Mouse (Mus musculus) heart, embryonic 10.5 days (tissue): ENCODE measurements around the gene Med15. TPM values are rescaled to one million over a fixed set of nuclear protein-coding genes. Genes with fewer than 3 reads are reported as not detected.

Experiments
- DNase-seq: peaks from one replicate; pipeline ENCODE4 v3.0.0-alpha.2; 2017; ENCODE audit warnings: low spot score
- H3K27ac ChIP-seq: fragments of 300-500 bp; sonication (generic); 2 replicates; pipeline ENCODE4 v1.5.1; 2016; ENCODE audit warnings: mild to moderate bottlenecking
- H3K27me3 ChIP-seq: fragments of 300-500 bp; sonication (generic); 2 replicates; pipeline ENCODE4 v1.6.1; 2016; ENCODE audit warnings: mild to moderate bottlenecking; ENCODE audit not compliant: poor library complexity, insufficient read depth, severe bottlenecking
- H3K36me3 ChIP-seq: fragments of 300-500 bp; sonication (generic); 2 replicates; pipeline ENCODE4 v1.6.1; 2016; ENCODE audit warnings: mild to moderate bottlenecking, moderate library complexity
- H3K4me1 ChIP-seq: fragments of 300-500 bp; sonication (generic); 2 replicates; pipeline ENCODE4 v1.6.1; 2016; ENCODE audit warnings: mild to moderate bottlenecking
- H3K4me3 ChIP-seq: fragments of 300-500 bp; sonication (generic); 2 replicates; pipeline ENCODE4 v1.5.1; 2016; ENCODE audit warnings: mild to moderate bottlenecking, moderate library complexity
- H3K9me3 ChIP-seq: fragments of 300-500 bp; sonication (generic); 2 replicates; pipeline ENCODE4 v1.6.1; 2016; ENCODE audit warnings: mild to moderate bottlenecking, moderate library complexity
- WGBS: fragments of 180-500 bp; shearing (Covaris S2); methylation state at CpG from one replicate; pipeline ENCODE4 v1.1.7; 2016; 5-methylcytosine and 5-hydroxymethylcytosine counted together
- polyA plus RNA-seq: library from polyadenylated mRNA; unstranded; fragments of >200 nt; fragmentation: Nextera tagmentation; extraction: Ambion mirVana; gene quantifications from 2 replicates; pipeline ENCODE4 v1.2.1, GENCODE M21; 2016

The Med15 gene
- polyA plus RNA-seq: 45.4 and 48.0 TPM in 2 replicates

- Histone ChIP-seq H3K9me3 (no peaks in the 10 kb centered on the region), H3K27me3 (peaks cover 18% of the 10 kb centered on the region), H3K36me3 (no peaks in the 10 kb centered on the region), H3K27ac (no peak within 1 kb of the TSS), H3K4me1 (no peaks in the 10 kb centered on the region), H3K4me3 (no peak within 1 kb of the TSS)
- WGBS: 19% methylated on average over 3 of the region's 3 CpGs
- DNase-seq: no peak
Observed at GRCm38 (mm10) chr16:17732841-17733340, at the start of gene Med15. TSS of gene Med15 (minus strand) at chr16:17732891.

GRCm38 (mm10) chr16:17779692-17780091, 47.0 kb upstream of the Med15 start:
- peaks cover 67% of the 10 kb centered on the region for H3K36me3 ChIP-seq
- no peak overlapping the region for H3K27ac ChIP-seq
- WGBS: 67% methylated on average over 1 of the region's 1 CpGs
- H3K4me3 ChIP-seq: no peak overlapping the region
- no peak for DNase-seq
- H3K27me3 ChIP-seq: no peaks in the 10 kb centered on the region
- H3K4me1 ChIP-seq: no peaks in the 10 kb centered on the region
- H3K9me3 ChIP-seq: no peaks in the 10 kb centered on the region

GRCm38 (mm10) chr16:17778223-17778622, 45.5 kb upstream of the Med15 start:
- no peak overlapping the region for H3K4me3 ChIP-seq
- no peaks in the 10 kb centered on the region for H3K27me3 ChIP-seq
- WGBS: 70% methylated on average over 4 of the region's 4 CpGs
- H3K36me3 ChIP-seq: peaks cover 52% of the 10 kb centered on the region
- no peaks in the 10 kb centered on the region for H3K4me1 ChIP-seq
- no peak overlapping the region for H3K27ac ChIP-seq
- no peaks in the 10 kb centered on the region for H3K9me3 ChIP-seq
- DNase-seq: no peak

GRCm38 (mm10) chr16:17776828-17777227, 44.1 kb upstream of the Med15 start:
- DNase-seq: no peak
- H3K27me3 ChIP-seq: no peaks in the 10 kb centered on the region
- H3K9me3 ChIP-seq: no peaks in the 10 kb centered on the region
- 61% methylated on average over 11 of the region's 11 CpGs for WGBS
- H3K36me3 ChIP-seq: peaks cover 57% of the 10 kb centered on the region
- H3K4me1 ChIP-seq: no peaks in the 10 kb centered on the region
- no peak overlapping the region for H3K4me3 ChIP-seq
- no peak overlapping the region for H3K27ac ChIP-seq

- whole genome bisulfite sequencing: 83% methylated on average over 4 of the region's 4 CpGs
- DNase-seq: no peak
- H3K27me3 ChIP-seq: no peaks in the 10 kb centered on the region
- H3K27ac ChIP-seq: no peak overlapping the region
- H3K36me3 ChIP-seq: peaks cover 62% of the 10 kb centered on the region
- H3K4me3 ChIP-seq: no peak overlapping the region
- no peaks in the 10 kb centered on the region for H3K9me3 ChIP-seq
- H3K4me1 ChIP-seq: no peaks in the 10 kb centered on the region
Observed at GRCm38 (mm10) chr16:17771117-17771865, 38.6 kb upstream of the Med15 start.

GRCm38 (mm10) chr16:17768834-17769233, 36.1 kb upstream of the Med15 start:
- 59% methylated on average over 7 of the region's 7 CpGs for WGBS
- Histone ChIP-seq H3K9me3 (no peaks in the 10 kb centered on the region), H3K27me3 (no peaks in the 10 kb centered on the region), H3K27ac (no peak overlapping the region), H3K36me3 (peaks cover 73% of the 10 kb centered on the region), H3K4me3 (no peak overlapping the region), H3K4me1 (peaks cover 3% of the 10 kb centered on the region; the same call in 1 of the 2 replicates)
- no peak for DNase-seq

- H3K27me3 ChIP-seq: no peaks in the 10 kb centered on the region
- peaks cover 26% of the 10 kb centered on the region for H3K4me1 ChIP-seq
- H3K9me3 ChIP-seq: no peaks in the 10 kb centered on the region
- 72% methylated on average over 4 of the region's 4 CpGs for WGBS
- no peak overlapping the region for H3K27ac ChIP-seq
- no peak overlapping the region for H3K4me3 ChIP-seq
- peaks cover 53% of the 10 kb centered on the region for H3K36me3 ChIP-seq
- no peak for DNase-seq
Observed at GRCm38 (mm10) chr16:17764108-17764511, 31.4 kb upstream of the Med15 start.

GRCm38 (mm10) chr16:17761074-17761473, 28.4 kb upstream of the Med15 start:
- peaks cover 13% of the 10 kb centered on the region; the same call in 1 of the 2 replicates for H3K27me3 ChIP-seq

GRCm38 (mm10) chr16:17760657-17761056, 28.0 kb upstream of the Med15 start:
- no peak overlapping the region for H3K27ac ChIP-seq
- peaks cover 21% of the 10 kb centered on the region for H3K36me3 ChIP-seq
- H3K27me3 ChIP-seq: peaks cover 13% of the 10 kb centered on the region; the same call in 1 of the 2 replicates
- 31% methylated on average over 8 of the region's 8 CpGs for WGBS
- peak overlapping the region; percentile 79 for H3K4me3 ChIP-seq
- H3K4me1 ChIP-seq: peaks cover 29% of the 10 kb centered on the region
- peak; percentile 80 for DNase-seq
- H3K9me3 ChIP-seq: no peaks in the 10 kb centered on the region

More at GRCm38 (mm10) chr16:17761074-17761473, 28.4 kb upstream of the Med15 start:
- H3K36me3 ChIP-seq: peaks cover 25% of the 10 kb centered on the region
- peak overlapping the region; percentile 79; the same call in 1 of the 2 replicates for H3K4me3 ChIP-seq
- H3K9me3 ChIP-seq: no peaks in the 10 kb centered on the region
- no peak overlapping the region for H3K27ac ChIP-seq
- peaks cover 29% of the 10 kb centered on the region for H3K4me1 ChIP-seq
- WGBS: 50% methylated on average over 1 of the region's 1 CpGs
- DNase-seq: no peak

GRCm38 (mm10) chr16:17759813-17760321, 27.2 kb upstream of the Med15 start:
- Histone ChIP-seq H3K36me3 (peaks cover 16% of the 10 kb centered on the region), H3K27me3 (peaks cover 13% of the 10 kb centered on the region; the same call in 1 of the 2 replicates), H3K27ac (peak overlapping the region; percentile 96), H3K4me1 (peaks cover 29% of the 10 kb centered on the region), H3K4me3 (peak overlapping the region; percentile 79), H3K9me3 (no peaks in the 10 kb centered on the region)
- WGBS: 2% methylated on average over 53 of the region's 54 CpGs
- DNase-seq: peak; percentile 79

GRCm38 (mm10) chr16:17759344-17759773, 26.7 kb upstream of the Med15 start, which contains the start of gene Klhl22:
TSS of gene Klhl22 (plus strand) at chr16:17759618.
- peak; percentile 95 for DNase-seq
- under 1% methylated on average over 28 of the region's 28 CpGs for WGBS
- peaks cover 13% of the 10 kb centered on the region; the same call in 1 of the 2 replicates for H3K27me3 ChIP-seq

GRCm38 (mm10) chr16:17758902-17759301, 26.2 kb upstream of the Med15 start:
- peaks cover 9% of the 10 kb centered on the region for H3K36me3 ChIP-seq
- 43% methylated on average over 9 of the region's 9 CpGs for WGBS
- no peak for DNase-seq
- no peaks in the 10 kb centered on the region for H3K9me3 ChIP-seq
- peak overlapping the region; percentile 96 for H3K27ac ChIP-seq
- H3K4me1 ChIP-seq: peaks cover 26% of the 10 kb centered on the region
- H3K4me3 ChIP-seq: peak overlapping the region; percentile 79
- H3K27me3 ChIP-seq: peaks cover 13% of the 10 kb centered on the region; the same call in 1 of the 2 replicates

More at GRCm38 (mm10) chr16:17759344-17759773, 26.7 kb upstream of the Med15 start, which contains the start of gene Klhl22:
- H3K27ac ChIP-seq: peak within 1 kb of the TSS; percentile 96
- peak within 1 kb of the TSS; percentile 79 for H3K4me3 ChIP-seq
- no peaks in the 10 kb centered on the region for H3K9me3 ChIP-seq
- peaks cover 13% of the 10 kb centered on the region for H3K36me3 ChIP-seq
- H3K4me1 ChIP-seq: peaks cover 29% of the 10 kb centered on the region

- Histone ChIP-seq H3K27ac (no peak overlapping the region), H3K36me3 (peaks cover 5% of the 10 kb centered on the region; the same call in 1 of the 2 replicates), H3K4me1 (peaks cover 31% of the 10 kb centered on the region), H3K4me3 (no peak overlapping the region), H3K27me3 (peaks cover 13% of the 10 kb centered on the region; the same call in 1 of the 2 replicates), H3K9me3 (no peaks in the 10 kb centered on the region)
- DNase-seq: no peak
- WGBS: 86% methylated on average over 1 of the region's 1 CpGs
Observed at GRCm38 (mm10) chr16:17757756-17758155, 25.1 kb upstream of the Med15 start.
